Mouse (Mus musculus) G1E (cell line): ENCODE measurements around the gene Wdr90.

Source experiments
- CTCF ChIP-seq: IDR thresholded peaks from 2 replicates; pipeline ENCODE4 v1.5.1; 2012; ENCODE audit warnings: low read depth, low read length, inconsistent platforms, mixed read lengths
- GATA1 ChIP-seq: IDR thresholded peaks from 2 replicates; pipeline ENCODE4 v1.6.1; 2012; ENCODE audit warnings: borderline replicate concordance, low read length, inconsistent platforms, mixed read lengths
- GATA2 ChIP-seq: IDR thresholded peaks from 2 replicates; pipeline ENCODE4 v1.6.1; 2012; ENCODE audit warnings: low read depth, low read length, inconsistent platforms, borderline replicate concordance
- POLR2AphosphoS5 ChIP-seq: IDR thresholded peaks from 2 replicates; pipeline ENCODE4 v1.6.1; 2012; ENCODE audit warnings: low read depth, low read length, inconsistent platforms; ENCODE audit not compliant: insufficient replicate concordance

DNA sequence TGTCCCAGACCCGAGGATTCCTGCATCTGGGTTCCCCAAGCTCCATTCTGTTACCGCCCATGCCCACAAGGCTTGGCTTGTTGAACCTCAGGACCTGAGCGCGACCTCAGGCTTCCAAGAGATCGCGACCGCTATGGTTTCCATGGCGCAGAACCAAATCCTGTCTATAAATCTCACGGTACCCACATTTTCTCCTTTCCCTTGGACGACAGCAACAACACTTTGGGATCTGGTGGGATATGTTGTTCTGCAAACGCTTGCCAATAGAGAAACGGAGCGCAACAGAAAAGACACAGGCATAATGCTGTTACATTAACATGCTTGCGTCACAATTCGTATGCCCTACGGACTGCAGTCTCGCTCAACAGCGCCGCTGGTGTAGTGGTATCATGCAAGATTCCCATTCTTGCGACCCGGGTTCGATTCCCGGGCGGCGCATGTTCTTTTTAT is 13.4 kb upstream of the Wdr90 start, which contains the start of gene Mettl26:
- TF ChIP-seq GATA1 (no peak), CTCF (no peak), GATA2 (no peak), POLR2AphosphoS5 (no peak)
